Mouse (Mus musculus) kidney, adult 2 months (tissue): ENCODE data around the gene Nabp2. TPM values are rescaled to one million over a fixed set of nuclear protein-coding genes. Genes with fewer than 3 reads are reported as not detected.
A peak's percentile ranks its signal among the peaks of the same experiment; 100 is the strongest.

Experiments used
- DNase-seq: peaks from one replicate; pipeline ENCODE4 v3.0.0; 2021
- H3K27ac ChIP-seq: fragments of 200-500 bp; 2 replicates; pipeline ENCODE4 v1.5.1; 2012; ENCODE audit warnings: low read depth, low read length, control low read depth, inconsistent platforms; ENCODE audit not compliant: insufficient read depth
- H3K27me3 ChIP-seq: fragments of 200-500 bp; replicated peaks from 2 replicates; pipeline ENCODE4 v1.6.1; 2012; ENCODE audit warnings: mild to moderate bottlenecking, moderate library complexity, low read length, inconsistent platforms; ENCODE audit not compliant: control insufficient read depth, insufficient read depth
- H3K36me3 ChIP-seq: fragments of 200-500 bp; 2 replicates; pipeline ENCODE4 v1.6.1; 2012; ENCODE audit warnings: mild to moderate bottlenecking, moderate library complexity, low read length, inconsistent platforms; ENCODE audit not compliant: control insufficient read depth, insufficient read depth
- H3K4me1 ChIP-seq: fragments of 200-500 bp; 2 replicates; pipeline ENCODE4 v1.6.1; 2011; ENCODE audit warnings: low read length; ENCODE audit not compliant: control insufficient read depth, insufficient read depth
- H3K4me3 ChIP-seq: fragments of 200-500 bp; 2 replicates; pipeline ENCODE4 v1.5.1; 2011; ENCODE audit warnings: mild to moderate bottlenecking, low read depth, low read length, control low read depth; ENCODE audit not compliant: insufficient read depth
- CTCF ChIP-seq: fragments of 200-500 bp; conservative IDR thresholded peaks from 2 replicates; pipeline ENCODE4 v1.5.1; 2011; ENCODE audit warnings: low read depth, mild to moderate bottlenecking, control low read depth, low read length, moderate library complexity, mixed read lengths; ENCODE audit not compliant: insufficient read depth, insufficient read length
- POLR2A ChIP-seq: fragments of 200-500 bp; IDR thresholded peaks from one replicate; pipeline ENCODE4 v1.6.1; 2011; ENCODE audit warnings: low read depth, low read length, control low read depth
- WGBS: fragments of 180-500 bp; shearing (Covaris S2); methylation state at CpG from one replicate; pipeline ENCODE4 v1.1.7; 2018; 5-methylcytosine and 5-hydroxymethylcytosine counted together
- polyA plus RNA-seq: library from polyadenylated mRNA; depleted of rRNA; stranded (reverse); fragments of >200 nt; gene quantifications from 2 replicates; pipeline ENCODE4 v1.2.3, GENCODE M21; 2012

The Nabp2 gene
- polyA plus RNA-seq, 1 experiment: 37.8 TPM

- Histone ChIP-seq H3K4me3 (no peak overlapping the region), H3K36me3 (no peaks in the 10 kb centered on the region), H3K4me1 (peaks cover 6% of the 10 kb centered on the region), H3K27me3 (no peaks in the 10 kb centered on the region), H3K27ac (no peak overlapping the region)
- WGBS: 3% methylated on average over 6 of the region's 6 CpGs
- peak; percentile 82 for DNase-seq
- TF ChIP-seq CTCF (peak; percentile 60), POLR2A (no peak)
Observed at GRCm38 (mm10) chr10:128455280-128455679, 44.0 kb upstream of the Nabp2 start.

GRCm38 (mm10) chr10:128454471-128454870 lies 43.2 kb upstream of the Nabp2 start:
- 65% methylated on average over 3 of the region's 3 CpGs for WGBS
- no peaks in the 10 kb centered on the region for H3K36me3 ChIP-seq

GRCm38 (mm10) chr10:128451014-128451413 lies 39.7 kb upstream of the Nabp2 start:
- Histone ChIP-seq H3K4me3 (no peak overlapping the region), H3K36me3 (no peaks in the 10 kb centered on the region), H3K27ac (no peak overlapping the region), H3K4me1 (no peaks in the 10 kb centered on the region; the same call in 1 of the 2 replicates), H3K27me3 (no peaks in the 10 kb centered on the region)
- no peak for TF ChIP-seq POLR2A
- TF ChIP-seq CTCF: no peak
- no peak for DNase-seq
- WGBS: 88% methylated on average over 6 of the region's 6 CpGs

More at GRCm38 (mm10) chr10:128454471-128454870, 43.2 kb upstream of the Nabp2 start:
- no peak overlapping the region for H3K27ac ChIP-seq
- peaks cover 3% of the 10 kb centered on the region for H3K4me1 ChIP-seq
- no peak for DNase-seq
- H3K27me3 ChIP-seq: no peaks in the 10 kb centered on the region
- no peak overlapping the region for H3K4me3 ChIP-seq
- TF ChIP-seq CTCF: no peak

GRCm38 (mm10) chr10:128445407-128445806 lies 34.1 kb upstream of the Nabp2 start:
- peak; percentile 40 for DNase-seq

GRCm38 (mm10) chr10:128444354-128444753 lies 33.1 kb upstream of the Nabp2 start:
- no peak for DNase-seq
- WGBS: 20% methylated on average over 6 of the region's 6 CpGs
- Histone ChIP-seq H3K27ac (no peak overlapping the region), H3K36me3 (no peaks in the 10 kb centered on the region), H3K4me1 (no peaks in the 10 kb centered on the region), H3K27me3 (no peaks in the 10 kb centered on the region), H3K4me3 (no peak overlapping the region)
- TF ChIP-seq CTCF: no peak
- no peak for TF ChIP-seq POLR2A

More at GRCm38 (mm10) chr10:128445407-128445806, 34.1 kb upstream of the Nabp2 start:
- Histone ChIP-seq H3K4me3 (no peak overlapping the region), H3K36me3 (no peaks in the 10 kb centered on the region), H3K4me1 (no peaks in the 10 kb centered on the region), H3K27ac (no peak overlapping the region), H3K27me3 (no peaks in the 10 kb centered on the region)
- TF ChIP-seq CTCF (no peak), POLR2A (no peak)
- 72% methylated on average over 4 of the region's 4 CpGs for WGBS

- Histone ChIP-seq H3K4me3 (no peak overlapping the region), H3K4me1 (no peaks in the 10 kb centered on the region), H3K36me3 (0 out of 2 replicates have a peak, but pooled peaks cover 4% of the 10 kb centered on the region), H3K27ac (no peak overlapping the region), H3K27me3 (no peaks in the 10 kb centered on the region)
- no peak for DNase-seq
- TF ChIP-seq CTCF (no peak), POLR2A (no peak)
- 82% methylated on average over 1 of the region's 1 CpGs for WGBS
Observed at GRCm38 (mm10) chr10:128442718-128443117, 31.4 kb upstream of the Nabp2 start.

- Histone ChIP-seq H3K27ac (no peak overlapping the region), H3K4me3 (no peak overlapping the region), H3K27me3 (no peaks in the 10 kb centered on the region), H3K4me1 (no peaks in the 10 kb centered on the region), H3K36me3 (peaks cover 8% of the 10 kb centered on the region; the same call in 1 of the 2 replicates)
- TF ChIP-seq POLR2A: no peak
- no peak for TF ChIP-seq CTCF
- 90% methylated on average over 10 of the region's 10 CpGs for WGBS
- DNase-seq: no peak
Observed at GRCm38 (mm10) chr10:128441324-128442119, 30.2 kb upstream of the Nabp2 start.
